Mouse (Mus musculus) lung, embryonic 15.5 days (tissue): ENCODE measurements around the gene Nipal1. TPM values are rescaled to one million over a fixed set of nuclear protein-coding genes. Genes with fewer than 3 reads are reported as not detected.
A peak's percentile ranks its signal among the peaks of the same experiment; 100 is the strongest.

ENCODE experiments used
- ATAC-seq: fragments of 200-750 bp; cut with Nextera tagmentation; 2 replicates; pipeline ENCODE4 v1.8.0; 2017; ENCODE audit warnings: moderate number of reproducible peaks, borderline replicate concordance; ENCODE audit not compliant: low FRiP score, low TSS enrichment; ENCODE audit errors: extremely low read depth
- H3K27ac ChIP-seq: fragments of 300-500 bp; sonication (generic); 2 replicates; pipeline ENCODE4 v1.5.1; 2015; ENCODE audit warnings: moderate library complexity, mild to moderate bottlenecking, inconsistent platforms
- H3K27me3 ChIP-seq: fragments of 300-500 bp; sonication (generic); 2 replicates; pipeline ENCODE4 v1.6.1; 2015; ENCODE audit warnings: inconsistent platforms
- H3K36me3 ChIP-seq: fragments of 300-500 bp; sonication (generic); 2 replicates; pipeline ENCODE4 v1.6.1; 2015; ENCODE audit warnings: inconsistent platforms
- H3K4me1 ChIP-seq: fragments of 300-500 bp; sonication (generic); 2 replicates; pipeline ENCODE4 v1.6.1; 2015; ENCODE audit warnings: inconsistent platforms
- H3K4me2 ChIP-seq: fragments of 300-500 bp; sonication (generic); 2 replicates; pipeline ENCODE4 v1.6.1; 2015; ENCODE audit warnings: inconsistent platforms, mild to moderate bottlenecking, moderate library complexity
- H3K4me3 ChIP-seq: fragments of 300-500 bp; sonication (generic); 2 replicates; pipeline ENCODE4 v1.5.1; 2015; ENCODE audit warnings: mild to moderate bottlenecking, inconsistent platforms
- H3K9ac ChIP-seq: fragments of 300-500 bp; sonication (generic); 2 replicates; pipeline ENCODE4 v1.6.1; 2015; ENCODE audit warnings: inconsistent platforms
- H3K9me3 ChIP-seq: fragments of 300-500 bp; sonication (generic); 2 replicates; pipeline ENCODE4 v1.6.1; 2016; ENCODE audit warnings: inconsistent platforms
- WGBS: fragments of 180-500 bp; shearing (Covaris S2); methylation state at CpG from one replicate; pipeline ENCODE4 v1.1.7; 2015; 5-methylcytosine and 5-hydroxymethylcytosine counted together
- polyA plus RNA-seq: library from polyadenylated mRNA; unstranded; fragments of >200 nt; fragmentation: Nextera tagmentation; extraction: Ambion mirVana; gene quantifications from 2 replicates; pipeline ENCODE4 v1.2.1, GENCODE M21; 2015

Nipal1 gene
- polyA plus RNA-seq, 1 experiment from 2014 or later = 2.0 TPM

DNA sequence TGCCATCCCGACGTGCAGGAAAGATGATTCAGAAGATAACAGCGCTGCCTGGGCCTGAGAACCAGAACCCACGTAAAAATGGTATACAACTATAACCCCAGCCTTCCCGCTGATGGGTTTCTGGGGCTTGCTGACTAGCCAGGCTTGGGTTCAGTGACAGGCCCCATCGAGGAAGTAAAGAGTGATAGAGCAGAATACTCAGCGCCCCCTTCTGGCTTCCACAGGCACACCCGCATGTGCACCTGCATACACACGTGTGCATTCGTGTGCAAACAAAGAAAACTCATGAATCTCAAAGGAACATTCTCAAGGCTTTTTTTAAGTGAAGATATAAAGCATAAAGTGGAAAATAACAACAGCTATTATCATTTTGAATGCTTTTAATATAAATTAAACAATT is 1.5 kb upstream of the Nipal1 start:
- no peak for ATAC-seq
- no peak overlapping the region for H3K4me3 ChIP-seq
- no peak overlapping the region for H3K27ac ChIP-seq
- H3K9ac ChIP-seq = no peak overlapping the region
- no peak overlapping the region for H3K4me2 ChIP-seq
- peaks cover 11% of the 10 kb centered on the region; the same call in 1 of the 2 replicates for H3K4me1 ChIP-seq
- peaks cover 26% of the 10 kb centered on the region for H3K27me3 ChIP-seq
- WGBS = 34% methylated on average over 10 of the region's 10 CpGs
- H3K9me3 ChIP-seq = no peaks in the 10 kb centered on the region
- no peaks in the 10 kb centered on the region for H3K36me3 ChIP-seq

DNA sequence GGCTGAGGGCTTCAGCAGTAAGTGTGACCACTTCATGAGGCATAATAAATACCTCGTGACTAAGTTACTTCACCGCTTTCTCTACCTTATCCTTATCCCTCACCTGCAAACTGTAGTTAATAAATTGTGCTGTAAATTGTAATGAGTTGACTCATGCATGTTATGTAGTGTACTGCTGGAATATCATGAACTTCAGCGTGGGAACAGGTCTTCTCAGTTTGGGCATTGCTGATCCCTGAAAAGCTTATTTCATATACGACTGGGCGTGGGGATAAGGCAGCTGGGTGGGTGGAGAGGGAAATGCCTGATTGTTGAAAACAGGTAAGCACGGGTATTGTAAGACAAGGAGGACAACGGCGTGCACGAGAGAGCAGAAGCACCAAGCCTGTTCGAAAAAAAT is 599 bp upstream of the Nipal1 start:
- Histone ChIP-seq H3K27me3 (peaks cover 26% of the 10 kb centered on the region), H3K4me1 (peaks cover 11% of the 10 kb centered on the region; the same call in 1 of the 2 replicates), H3K4me3 (peak overlapping the region; percentile 53), H3K4me2 (peak overlapping the region; percentile 93), H3K9me3 (no peaks in the 10 kb centered on the region), H3K36me3 (no peaks in the 10 kb centered on the region), H3K9ac (no peak overlapping the region), H3K27ac (no peak overlapping the region)
- no peak for ATAC-seq
- 31% methylated on average over 10 of the region's 10 CpGs for WGBS

DNA sequence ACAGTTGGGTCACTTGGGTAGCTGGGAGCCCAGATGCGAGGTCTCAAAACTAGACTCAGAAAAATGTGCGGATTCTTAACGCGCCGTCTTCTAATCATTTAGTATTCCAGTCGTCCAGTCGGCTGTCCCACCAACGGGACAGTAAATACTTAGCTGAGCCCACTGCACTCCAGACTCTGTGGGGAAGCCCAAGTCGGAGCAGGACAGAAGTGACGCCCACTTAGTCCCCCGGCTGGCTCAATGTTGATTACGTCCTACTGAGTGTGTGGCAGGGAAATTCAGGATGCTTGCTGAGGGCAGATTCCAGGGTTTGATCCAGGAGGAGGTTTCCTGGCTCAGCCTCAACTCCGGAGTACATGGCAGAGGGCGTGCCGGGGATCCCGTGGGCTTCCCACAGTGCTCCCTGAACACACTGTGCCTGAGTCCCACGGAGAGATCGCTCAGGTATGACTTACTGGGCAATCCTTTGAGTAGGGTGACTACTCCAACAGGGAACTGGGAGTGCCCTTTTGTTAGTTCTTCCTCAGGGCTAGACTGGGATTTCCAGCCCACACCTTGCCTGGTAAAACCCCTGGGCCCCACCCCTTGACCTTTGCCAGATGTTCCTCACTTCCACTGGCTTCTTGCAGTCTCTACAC is 482 bp downstream of the Nipal1 start:
- 7% methylated on average over 18 of the region's 18 CpGs for WGBS
- Histone ChIP-seq H3K27me3 (peaks cover 26% of the 10 kb centered on the region), H3K36me3 (no peaks in the 10 kb centered on the region), H3K9ac (peak overlapping the region; percentile 34), H3K4me2 (peak overlapping the region; percentile 93), H3K4me1 (peaks cover 11% of the 10 kb centered on the region; the same call in 1 of the 2 replicates), H3K4me3 (peak overlapping the region; percentile 53), H3K9me3 (no peaks in the 10 kb centered on the region), H3K27ac (no peak overlapping the region)
- ATAC-seq = peak; percentile 65; the same call in 1 of the 2 replicates

DNA sequence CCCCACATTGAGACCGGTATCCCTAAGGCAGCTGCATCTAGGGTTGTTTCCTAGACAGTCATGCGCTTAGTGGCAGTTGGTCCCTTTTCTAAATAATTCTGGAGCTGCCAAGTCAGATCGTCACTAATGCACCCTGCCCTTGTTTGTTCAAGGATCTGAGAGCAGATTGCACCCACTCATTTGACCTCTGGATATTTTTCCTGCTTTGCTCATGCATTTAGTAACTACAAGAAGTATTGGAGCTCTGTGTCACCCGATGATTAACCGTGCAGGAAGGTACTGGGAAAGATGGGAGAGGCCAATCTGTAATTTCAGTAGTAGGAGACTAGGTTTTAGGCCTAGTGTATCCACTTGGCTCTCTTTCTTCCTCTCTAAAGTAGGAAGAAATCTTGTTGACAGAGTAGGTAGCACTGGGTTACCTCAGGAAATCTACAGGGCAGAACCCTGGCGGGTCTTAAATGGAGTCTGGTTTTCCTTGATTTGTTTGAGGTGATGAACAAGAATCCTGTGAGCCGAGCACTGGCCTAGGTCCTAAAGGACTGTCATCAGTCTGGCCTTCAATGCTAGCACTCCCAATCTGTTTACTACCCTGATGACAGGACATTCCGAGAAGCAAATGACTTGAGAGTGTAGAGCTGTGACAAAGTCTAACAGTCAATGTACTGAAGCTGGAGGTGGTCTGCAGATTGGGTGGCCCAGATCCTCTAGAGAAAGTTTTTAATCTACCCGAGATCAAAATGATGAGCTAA is 1.6 kb downstream of the Nipal1 start:
- WGBS = 73% methylated on average over 9 of the region's 9 CpGs
- peaks cover 11% of the 10 kb centered on the region; the same call in 1 of the 2 replicates for H3K4me1 ChIP-seq
- no peak overlapping the region for H3K9ac ChIP-seq
- H3K4me2 ChIP-seq = no peak overlapping the region
- H3K27ac ChIP-seq = no peak overlapping the region
- no peaks in the 10 kb centered on the region for H3K9me3 ChIP-seq
- ATAC-seq = no peak
- peaks cover 26% of the 10 kb centered on the region for H3K27me3 ChIP-seq
- H3K4me3 ChIP-seq = no peak overlapping the region
- no peaks in the 10 kb centered on the region for H3K36me3 ChIP-seq

DNA sequence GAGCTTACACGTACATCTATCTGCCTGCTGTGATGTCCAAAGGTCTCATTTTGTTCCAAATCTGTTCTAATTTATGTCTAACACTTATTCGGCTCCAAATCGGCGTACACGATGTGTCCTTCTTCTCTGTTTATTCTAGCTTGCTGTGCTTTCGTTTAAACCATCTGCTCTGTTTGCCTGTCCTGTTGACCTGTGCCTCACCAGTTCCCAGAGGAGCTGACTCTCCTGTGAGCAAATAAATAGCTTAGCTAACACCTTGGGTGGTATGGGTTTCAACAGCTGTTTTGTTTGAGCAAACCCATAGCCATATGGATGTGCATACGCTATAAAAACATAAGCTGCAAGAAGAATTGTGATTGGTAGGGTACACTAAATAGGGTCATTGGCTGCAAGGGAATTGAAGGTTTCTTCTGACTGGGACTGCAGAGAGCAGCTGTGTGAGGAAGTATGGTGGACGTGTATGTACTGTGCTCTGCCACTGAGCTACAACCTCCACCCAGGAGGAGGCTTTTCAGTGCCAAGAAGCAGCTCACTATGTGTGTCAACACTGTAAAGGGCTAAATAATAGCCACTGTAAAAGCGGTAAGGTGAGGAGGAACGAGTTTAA is 5.6 kb downstream of the Nipal1 start:
- ATAC-seq = no peak
- Histone ChIP-seq H3K27ac (no peak overlapping the region), H3K4me3 (no peak overlapping the region), H3K9me3 (no peaks in the 10 kb centered on the region), H3K27me3 (peaks cover 2% of the 10 kb centered on the region; the same call in 1 of the 2 replicates), H3K4me2 (no peak overlapping the region), H3K9ac (no peak overlapping the region), H3K36me3 (no peaks in the 10 kb centered on the region), H3K4me1 (peaks cover 1% of the 10 kb centered on the region; the same call in 1 of the 2 replicates)
- 41% methylated on average over 10 of the region's 10 CpGs for WGBS

DNA sequence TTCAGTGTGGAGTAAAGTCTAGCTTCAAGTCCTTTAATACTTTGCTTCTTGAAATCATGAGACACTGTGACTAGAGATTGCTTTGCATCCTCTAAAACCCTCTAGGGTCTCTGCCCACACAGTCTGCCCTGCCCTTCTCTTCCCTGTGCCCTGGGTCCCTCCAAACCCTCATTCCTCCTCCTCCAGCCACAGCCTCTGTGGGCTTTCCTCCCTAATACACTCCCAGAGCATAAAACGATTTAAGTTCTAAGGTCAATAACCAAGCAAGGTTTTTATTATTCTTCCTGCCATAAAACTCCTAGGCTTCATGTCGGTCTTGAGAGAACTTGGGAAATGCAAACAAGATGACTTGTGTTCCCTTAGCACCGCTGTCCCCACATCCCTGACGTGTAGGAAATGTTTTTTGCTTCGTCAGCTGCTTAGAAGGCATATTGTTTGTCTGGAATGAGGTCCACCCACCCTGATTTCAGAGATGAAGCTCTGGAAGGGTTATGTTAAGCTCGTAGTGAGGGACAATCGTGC is 8.7 kb downstream of the Nipal1 start:
- Histone ChIP-seq H3K9me3 (no peaks in the 10 kb centered on the region), H3K9ac (no peak overlapping the region), H3K27me3 (no peaks in the 10 kb centered on the region), H3K27ac (no peak overlapping the region), H3K4me3 (no peak overlapping the region), H3K4me2 (no peak overlapping the region), H3K4me1 (no peaks in the 10 kb centered on the region), H3K36me3 (no peaks in the 10 kb centered on the region)
- ATAC-seq = no peak
- WGBS = 55% methylated on average over 7 of the region's 7 CpGs

DNA sequence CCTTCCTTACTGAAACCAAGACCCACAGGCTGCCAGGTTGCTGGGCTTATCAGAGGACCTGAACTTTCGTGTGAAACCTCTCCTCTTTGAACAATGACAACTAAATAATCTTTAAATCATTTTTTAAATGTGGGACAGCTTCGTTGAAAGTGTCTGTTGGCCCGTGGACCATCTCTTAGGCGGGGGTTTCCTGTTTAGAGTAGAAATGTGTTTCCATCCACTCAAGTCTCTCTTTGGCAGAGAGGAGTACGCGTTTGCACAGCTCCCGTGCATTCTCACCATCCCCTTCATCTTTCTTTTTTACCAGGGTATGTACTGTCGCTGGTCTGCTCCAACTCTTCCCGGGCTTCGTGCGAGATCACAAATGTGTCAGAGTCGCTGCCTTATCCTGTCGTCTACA is 10.8 kb downstream of the Nipal1 start:
- Histone ChIP-seq H3K4me1 (no peaks in the 10 kb centered on the region), H3K9ac (no peak overlapping the region), H3K4me3 (no peak overlapping the region), H3K4me2 (no peak overlapping the region), H3K27me3 (no peaks in the 10 kb centered on the region), H3K36me3 (no peaks in the 10 kb centered on the region), H3K9me3 (no peaks in the 10 kb centered on the region), H3K27ac (no peak overlapping the region)
- ATAC-seq = no peak
- WGBS = 70% methylated on average over 13 of the region's 13 CpGs

DNA sequence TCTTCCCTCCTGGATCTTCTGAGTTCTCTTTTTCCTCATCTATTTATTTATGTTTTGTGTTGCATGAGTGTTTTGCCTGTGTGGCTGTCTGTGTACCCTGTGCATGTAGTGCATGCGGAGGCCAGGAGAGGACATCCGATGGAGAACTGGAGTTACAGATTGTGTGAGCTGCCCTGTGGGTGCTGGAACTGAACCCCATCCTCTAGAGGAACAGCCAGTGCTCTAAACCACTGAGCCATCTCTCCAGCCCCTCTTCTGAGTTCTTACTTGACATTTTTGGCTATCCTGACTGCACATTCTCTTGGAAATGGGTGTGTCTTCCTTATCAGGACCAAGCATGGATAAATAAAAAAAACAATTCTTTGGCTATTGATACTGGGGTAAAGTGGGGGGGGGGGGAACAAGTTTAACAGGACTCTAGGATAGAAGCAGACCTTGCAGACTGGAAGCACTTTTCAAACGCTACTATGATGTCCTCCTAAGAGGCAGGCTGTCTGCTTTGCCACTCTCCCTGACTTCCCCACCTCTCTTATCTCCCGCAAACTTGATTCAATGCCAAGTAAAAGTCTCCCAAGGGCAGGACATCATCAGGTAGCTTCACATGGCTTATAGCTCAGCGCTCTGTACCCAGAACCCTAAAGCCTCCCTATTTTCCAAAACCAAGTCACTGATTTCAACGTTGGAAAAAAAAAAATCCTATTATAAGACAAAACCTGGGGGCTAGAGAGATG is 13.6 kb downstream of the Nipal1 start:
- no peak for ATAC-seq
- H3K27me3 ChIP-seq = no peaks in the 10 kb centered on the region
- 69% methylated on average over 6 of the region's 6 CpGs for WGBS
- no peaks in the 10 kb centered on the region for H3K36me3 ChIP-seq
- H3K9ac ChIP-seq = no peak overlapping the region
- no peaks in the 10 kb centered on the region for H3K9me3 ChIP-seq
- H3K4me1 ChIP-seq = no peaks in the 10 kb centered on the region
- no peak overlapping the region for H3K27ac ChIP-seq
- no peak overlapping the region for H3K4me3 ChIP-seq
- no peak overlapping the region for H3K4me2 ChIP-seq

DNA sequence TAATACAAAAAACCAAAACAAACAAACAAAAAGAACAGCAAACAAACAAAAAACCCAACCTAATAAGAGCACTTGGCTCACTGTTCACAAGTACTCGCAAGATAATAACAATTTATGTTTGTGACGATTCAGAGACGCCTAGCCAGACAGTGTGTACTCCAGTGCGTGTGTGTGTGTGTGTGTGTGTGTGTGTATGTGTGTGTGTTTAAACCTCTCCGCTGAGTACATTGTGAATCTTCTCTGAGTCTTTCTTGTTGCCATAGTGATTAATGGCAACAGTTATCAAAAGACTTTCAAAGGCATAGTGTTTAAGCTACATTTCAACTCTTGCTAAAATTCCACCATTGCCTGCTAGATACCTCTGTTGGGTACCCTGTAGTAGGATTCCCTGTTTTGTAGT is 16.5 kb downstream of the Nipal1 start:
- H3K27me3 ChIP-seq = no peaks in the 10 kb centered on the region
- H3K9me3 ChIP-seq = no peaks in the 10 kb centered on the region
- WGBS = 70% methylated on average over 5 of the region's 5 CpGs
- no peaks in the 10 kb centered on the region for H3K4me1 ChIP-seq
- H3K9ac ChIP-seq = no peak overlapping the region
- H3K36me3 ChIP-seq = no peaks in the 10 kb centered on the region
- H3K27ac ChIP-seq = no peak overlapping the region
- H3K4me3 ChIP-seq = no peak overlapping the region
- H3K4me2 ChIP-seq = no peak overlapping the region
- ATAC-seq = no peak

DNA sequence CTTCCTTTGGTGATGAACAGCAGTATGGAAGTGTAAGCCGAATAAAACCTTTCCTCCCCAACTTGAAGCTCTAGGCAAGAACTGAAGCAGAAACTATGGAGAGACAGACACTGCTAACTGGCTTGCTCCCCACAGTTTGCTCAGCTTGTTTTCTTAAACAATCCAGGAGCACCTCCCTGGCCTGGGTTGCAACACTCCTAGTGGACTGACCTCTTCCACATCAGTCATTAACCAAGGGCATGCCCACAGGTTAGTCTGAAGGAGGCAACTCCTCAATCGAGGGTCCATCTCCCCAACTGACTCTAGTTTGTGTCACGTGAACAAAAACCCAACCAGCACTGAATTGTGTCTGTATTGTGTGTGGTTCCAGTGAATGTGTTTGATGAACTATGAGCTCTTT is 17.3 kb downstream of the Nipal1 start:
- H3K27ac ChIP-seq = no peak overlapping the region
- no peaks in the 10 kb centered on the region for H3K4me1 ChIP-seq
- no peaks in the 10 kb centered on the region for H3K27me3 ChIP-seq
- H3K9me3 ChIP-seq = no peaks in the 10 kb centered on the region
- H3K9ac ChIP-seq = no peak overlapping the region
- H3K36me3 ChIP-seq = no peaks in the 10 kb centered on the region
- ATAC-seq = no peak
- 39% methylated on average over 3 of the region's 3 CpGs for WGBS
- no peak overlapping the region for H3K4me3 ChIP-seq
- no peak overlapping the region for H3K4me2 ChIP-seq

DNA sequence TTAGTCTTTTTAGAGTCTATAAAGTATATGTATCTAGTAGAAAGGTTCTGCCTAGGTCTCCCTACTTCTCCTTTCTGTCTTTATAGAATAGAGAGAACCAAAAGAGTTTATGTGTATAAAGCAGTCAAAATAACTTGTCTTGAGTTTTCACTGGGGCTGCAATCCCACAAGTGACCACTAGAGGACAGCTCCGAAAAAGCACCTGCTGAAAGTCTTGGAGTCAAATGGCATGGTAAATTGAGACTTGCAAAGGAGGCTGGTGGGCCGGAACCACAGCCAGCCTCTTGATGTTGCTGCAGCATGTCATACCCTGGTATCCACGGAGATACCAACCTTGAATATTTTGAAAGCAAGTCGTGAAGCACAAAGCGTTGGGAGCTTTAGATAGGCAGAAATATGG is 17.7 kb downstream of the Nipal1 start:
- no peak overlapping the region for H3K4me3 ChIP-seq
- no peaks in the 10 kb centered on the region for H3K9me3 ChIP-seq
- no peak for ATAC-seq
- H3K4me2 ChIP-seq = no peak overlapping the region
- no peak overlapping the region for H3K27ac ChIP-seq
- 25% methylated on average over 5 of the region's 5 CpGs for WGBS
- H3K36me3 ChIP-seq = no peaks in the 10 kb centered on the region
- H3K4me1 ChIP-seq = no peaks in the 10 kb centered on the region
- no peaks in the 10 kb centered on the region for H3K27me3 ChIP-seq
- no peak overlapping the region for H3K9ac ChIP-seq
